Mouse (Mus musculus): ENCODE measurements around the gene Il1r1. TPM values are rescaled to one million over a fixed set of nuclear protein-coding genes. Genes with fewer than 3 reads are reported as not detected.

The Il1r1 gene
- polyA plus RNA-seq, 1 experiment from 2014 or later = 7.9 TPM

GRCm38 (mm10) chr1:40268536-40268935 is 43.7 kb downstream of the Il1r1 start:
- Histone ChIP-seq H3K36me3 (ENCODE audit: control insufficient read depth, insufficient read depth, low read length) (no peaks in the 10 kb centered on the region), H3K4me1 (ENCODE audit: control insufficient read depth, insufficient read depth, low read length) (peaks cover 17% of the 10 kb centered on the region), H3K4me3 (ENCODE audit: low read depth, low read length) (no peak overlapping the region), H3K9ac (ENCODE audit: low read depth, low read length) (no peak overlapping the region), H3K27ac (ENCODE audit: low read depth, low read length) (no peak overlapping the region), H3K4me2 (peak overlapping the region; percentile 10; the same call in 1 of the 2 replicates), H3K27me3 (ENCODE audit: control insufficient read depth, insufficient read depth, low read length) (no peaks in the 10 kb centered on the region), H3K9me3 (replicated peaks; ENCODE audit: control insufficient read depth, low read length) (no peaks in the 10 kb centered on the region)
- 66% methylated on average over 6 of the region's 6 CpGs for WGBS (ENCODE audit: insufficient replicate concordance)
- no peak for ATAC-seq (replicated peaks; ENCODE audit: insufficient number of reproducible peaks, low FRiP score, low TSS enrichment)

GRCm38 (mm10) chr1:40270415-40270814 is 45.5 kb downstream of the Il1r1 start:
- no peak overlapping the region for H3K4me2 ChIP-seq
- no peaks in the 10 kb centered on the region for H3K36me3 ChIP-seq (ENCODE audit: control insufficient read depth, insufficient read depth, low read length)
- no peak overlapping the region for H3K4me3 ChIP-seq (ENCODE audit: low read depth, low read length)
- H3K9me3 ChIP-seq (replicated peaks; ENCODE audit: control insufficient read depth, low read length) = no peaks in the 10 kb centered on the region
- ATAC-seq (replicated peaks; ENCODE audit: insufficient number of reproducible peaks, low FRiP score, low TSS enrichment) = no peak
- H3K9ac ChIP-seq (ENCODE audit: low read depth, low read length) = no peak overlapping the region
- H3K4me1 ChIP-seq (ENCODE audit: control insufficient read depth, insufficient read depth, low read length) = peaks cover 17% of the 10 kb centered on the region
- H3K27ac ChIP-seq (ENCODE audit: low read depth, low read length) = no peak overlapping the region
- H3K27me3 ChIP-seq (ENCODE audit: control insufficient read depth, insufficient read depth, low read length) = no peaks in the 10 kb centered on the region
- 85% methylated on average over 12 of the region's 12 CpGs for WGBS (ENCODE audit: insufficient replicate concordance)

- Histone ChIP-seq H3K4me2 (no peak overlapping the region), H3K27ac (ENCODE audit: low read depth, low read length) (no peak overlapping the region), H3K27me3 (ENCODE audit: control insufficient read depth, insufficient read depth, low read length) (no peaks in the 10 kb centered on the region), H3K9ac (ENCODE audit: low read depth, low read length) (no peak overlapping the region), H3K36me3 (ENCODE audit: control insufficient read depth, insufficient read depth, low read length) (no peaks in the 10 kb centered on the region), H3K4me3 (ENCODE audit: low read depth, low read length) (no peak overlapping the region), H3K4me1 (ENCODE audit: control insufficient read depth, insufficient read depth, low read length) (peaks cover 15% of the 10 kb centered on the region), H3K9me3 (replicated peaks; ENCODE audit: control insufficient read depth, low read length) (no peaks in the 10 kb centered on the region)
- 67% methylated on average over 4 of the region's 4 CpGs for WGBS (ENCODE audit: insufficient replicate concordance)
- ATAC-seq (replicated peaks; ENCODE audit: insufficient number of reproducible peaks, low FRiP score, low TSS enrichment) = no peak
Observed at GRCm38 (mm10) chr1:40271052-40271451, 46.2 kb downstream of the Il1r1 start.

- Histone ChIP-seq H3K9ac (ENCODE audit: low read depth, low read length) (no peak overlapping the region), H3K36me3 (ENCODE audit: control insufficient read depth, insufficient read depth, low read length) (no peaks in the 10 kb centered on the region), H3K4me1 (ENCODE audit: control insufficient read depth, insufficient read depth, low read length) (peaks cover 10% of the 10 kb centered on the region), H3K27me3 (ENCODE audit: control insufficient read depth, insufficient read depth, low read length) (no peaks in the 10 kb centered on the region), H3K4me2 (no peak overlapping the region), H3K27ac (ENCODE audit: low read depth, low read length) (no peak overlapping the region), H3K4me3 (ENCODE audit: low read depth, low read length) (no peak overlapping the region), H3K9me3 (replicated peaks; ENCODE audit: control insufficient read depth, low read length) (no peaks in the 10 kb centered on the region)
- ATAC-seq (replicated peaks; ENCODE audit: insufficient number of reproducible peaks, low FRiP score, low TSS enrichment) = no peak
- WGBS (ENCODE audit: insufficient replicate concordance) = 81% methylated on average over 10 of the region's 10 CpGs
Observed at GRCm38 (mm10) chr1:40271486-40272055, 46.7 kb downstream of the Il1r1 start.

- no peak for ATAC-seq (replicated peaks; ENCODE audit: insufficient number of reproducible peaks, low FRiP score, low TSS enrichment)
- Histone ChIP-seq H3K4me3 (ENCODE audit: low read depth, low read length) (no peak overlapping the region), H3K9ac (ENCODE audit: low read depth, low read length) (no peak overlapping the region), H3K27me3 (ENCODE audit: control insufficient read depth, insufficient read depth, low read length) (no peaks in the 10 kb centered on the region), H3K9me3 (replicated peaks; ENCODE audit: control insufficient read depth, low read length) (no peaks in the 10 kb centered on the region), H3K4me2 (no peak overlapping the region), H3K36me3 (ENCODE audit: control insufficient read depth, insufficient read depth, low read length) (no peaks in the 10 kb centered on the region), H3K4me1 (ENCODE audit: control insufficient read depth, insufficient read depth, low read length) (peaks cover 4% of the 10 kb centered on the region), H3K27ac (ENCODE audit: low read depth, low read length) (no peak overlapping the region)
- 72% methylated on average over 3 of the region's 3 CpGs for WGBS (ENCODE audit: insufficient replicate concordance)
Observed at GRCm38 (mm10) chr1:40272204-40272603, 47.3 kb downstream of the Il1r1 start.

- WGBS (ENCODE audit: insufficient replicate concordance) = 85% methylated on average over 1 of the region's 1 CpGs
- Histone ChIP-seq H3K4me2 (no peak overlapping the region), H3K4me3 (ENCODE audit: low read depth, low read length) (no peak overlapping the region), H3K9me3 (replicated peaks; ENCODE audit: control insufficient read depth, low read length) (no peaks in the 10 kb centered on the region), H3K9ac (ENCODE audit: low read depth, low read length) (no peak overlapping the region), H3K36me3 (ENCODE audit: control insufficient read depth, insufficient read depth, low read length) (no peaks in the 10 kb centered on the region), H3K4me1 (ENCODE audit: control insufficient read depth, insufficient read depth, low read length) (no peaks in the 10 kb centered on the region), H3K27ac (ENCODE audit: low read depth, low read length) (no peak overlapping the region), H3K27me3 (ENCODE audit: control insufficient read depth, insufficient read depth, low read length) (no peaks in the 10 kb centered on the region)
- no peak for ATAC-seq (replicated peaks; ENCODE audit: insufficient number of reproducible peaks, low FRiP score, low TSS enrichment)
Observed at GRCm38 (mm10) chr1:40273491-40273890, 48.6 kb downstream of the Il1r1 start.

- Histone ChIP-seq H3K36me3 (ENCODE audit: control insufficient read depth, insufficient read depth, low read length) (no peaks in the 10 kb centered on the region), H3K4me2 (no peak overlapping the region), H3K4me3 (ENCODE audit: low read depth, low read length) (no peak overlapping the region), H3K27me3 (ENCODE audit: control insufficient read depth, insufficient read depth, low read length) (no peaks in the 10 kb centered on the region), H3K9me3 (replicated peaks; ENCODE audit: control insufficient read depth, low read length) (no peaks in the 10 kb centered on the region), H3K27ac (ENCODE audit: low read depth, low read length) (no peak overlapping the region), H3K4me1 (ENCODE audit: control insufficient read depth, insufficient read depth, low read length) (no peaks in the 10 kb centered on the region), H3K9ac (ENCODE audit: low read depth, low read length) (no peak overlapping the region)
- WGBS (ENCODE audit: insufficient replicate concordance) = 56% methylated on average over 10 of the region's 10 CpGs
- ATAC-seq (replicated peaks; ENCODE audit: insufficient number of reproducible peaks, low FRiP score, low TSS enrichment) = no peak
Observed at GRCm38 (mm10) chr1:40275285-40276013, 50.6 kb downstream of the Il1r1 start.

GRCm38 (mm10) chr1:40277944-40278343 is 53.1 kb downstream of the Il1r1 start:
- WGBS (ENCODE audit: insufficient replicate concordance) = 80% methylated on average over 4 of the region's 4 CpGs
- H3K4me1 ChIP-seq (ENCODE audit: control insufficient read depth, insufficient read depth, low read length) = no peaks in the 10 kb centered on the region
- no peak overlapping the region for H3K9ac ChIP-seq (ENCODE audit: low read depth, low read length)
- H3K27ac ChIP-seq (ENCODE audit: low read depth, low read length) = no peak overlapping the region
- H3K4me2 ChIP-seq = no peak overlapping the region
- no peaks in the 10 kb centered on the region for H3K9me3 ChIP-seq (replicated peaks; ENCODE audit: control insufficient read depth, low read length)
- no peaks in the 10 kb centered on the region for H3K27me3 ChIP-seq (ENCODE audit: control insufficient read depth, insufficient read depth, low read length)
- H3K4me3 ChIP-seq (ENCODE audit: low read depth, low read length) = no peak overlapping the region
- no peaks in the 10 kb centered on the region for H3K36me3 ChIP-seq (ENCODE audit: control insufficient read depth, insufficient read depth, low read length)
- no peak for ATAC-seq (replicated peaks; ENCODE audit: insufficient number of reproducible peaks, low FRiP score, low TSS enrichment)

- Histone ChIP-seq H3K9ac (ENCODE audit: low read depth, low read length) (no peak overlapping the region), H3K36me3 (ENCODE audit: control insufficient read depth, insufficient read depth, low read length) (no peaks in the 10 kb centered on the region; the same call in 1 of the 2 replicates), H3K4me2 (no peak overlapping the region), H3K27ac (ENCODE audit: low read depth, low read length) (no peak overlapping the region), H3K4me1 (ENCODE audit: control insufficient read depth, insufficient read depth, low read length) (no peaks in the 10 kb centered on the region), H3K9me3 (replicated peaks; ENCODE audit: control insufficient read depth, low read length) (no peaks in the 10 kb centered on the region), H3K27me3 (ENCODE audit: control insufficient read depth, insufficient read depth, low read length) (no peaks in the 10 kb centered on the region), H3K4me3 (ENCODE audit: low read depth, low read length) (no peak overlapping the region)
- 45% methylated on average over 2 of the region's 2 CpGs for WGBS (ENCODE audit: insufficient replicate concordance)
- no peak for ATAC-seq (replicated peaks; ENCODE audit: insufficient number of reproducible peaks, low FRiP score, low TSS enrichment)
Observed at GRCm38 (mm10) chr1:40278720-40279119, 53.8 kb downstream of the Il1r1 start.

Data from heart, embryonic 11.5 days (tissue).